Mouse (Mus musculus) ES-E14 (cell line): ENCODE results near the gene E130311K13Rik.

Experiments used
- CHD2 ChIP-seq: IDR thresholded peaks from 2 replicates; pipeline ENCODE4 v1.6.1; 2014; ENCODE audit warnings: mild to moderate bottlenecking, low read depth, low read length, inconsistent platforms
- HCFC1 ChIP-seq: IDR thresholded peaks from 2 replicates; pipeline ENCODE4 v1.6.1; 2012; ENCODE audit warnings: low read length, inconsistent platforms, borderline replicate concordance; ENCODE audit not compliant: insufficient read depth
- MAFK ChIP-seq: IDR thresholded peaks from 2 replicates; pipeline ENCODE4 v1.6.1; 2014; ENCODE audit warnings: mild to moderate bottlenecking, low read depth, low read length, inconsistent platforms; ENCODE audit not compliant: insufficient read depth
- ZC3H11A ChIP-seq: IDR thresholded peaks from 2 replicates; pipeline ENCODE4 v1.6.1; 2012; ENCODE audit warnings: low read depth, mild to moderate bottlenecking, inconsistent platforms, low read length, borderline replicate concordance
- ZNF384 ChIP-seq: IDR thresholded peaks from 2 replicates; pipeline ENCODE4 v1.6.1; 2012; ENCODE audit warnings: low read depth, low read length, inconsistent platforms

DNA sequence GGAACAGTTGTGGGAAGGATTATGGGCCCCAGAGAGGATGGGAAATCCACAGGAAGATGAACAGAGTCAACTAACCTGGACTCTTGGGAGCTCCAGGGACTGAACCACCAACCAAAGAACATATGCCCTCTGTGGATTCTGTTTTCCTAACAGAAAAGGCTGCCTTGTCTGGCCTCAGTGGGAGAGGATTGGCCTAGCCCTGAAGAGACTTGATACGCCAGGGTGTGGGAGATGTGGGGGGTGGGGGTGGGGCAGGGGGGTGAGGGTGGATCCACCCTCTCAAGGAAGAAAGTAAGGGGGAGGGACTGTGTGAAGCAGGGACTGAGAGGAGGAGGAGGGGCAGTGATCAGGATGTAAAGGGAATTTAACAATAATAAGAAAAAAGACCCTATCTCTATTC is 56.5 kb downstream of the E130311K13Rik start:
- TF ChIP-seq ZNF384: no peak
- no peak for TF ChIP-seq CHD2
- no peak for TF ChIP-seq ZC3H11A
- TF ChIP-seq HCFC1: no peak
- TF ChIP-seq MAFK: no peak
